Mouse (Mus musculus) heart, postnatal 25 days (tissue): ENCODE results near the gene Zfp637. TPM values are rescaled to one million over a fixed set of nuclear protein-coding genes. Genes with fewer than 3 reads are reported as not detected.

Source experiments
- total RNA-seq, 2 experiments: library from RNA; stranded (reverse); gene quantifications; 2 replicates each; pipeline ENCODE4 v1.2.3; 2021

The Zfp637 gene
- total RNA-seq, 2 experiments from 2014 or later, result 31.3 to 32.3 TPM

Other genes with a start within 250 kb of the Zfp637 start
- gene Zfp239, start 20.9 kb downstream of the Zfp637 start, total RNA-seq, result under 1 TPM; 0.16 to 0.25 TPM
- 100 to 1,000 TPM; 192 to 213 TPM for gene Hnrnpf, start 59.1 kb downstream of the Zfp637 start, total RNA-seq
- not detected for gene Fxyd4, start 96.5 kb downstream of the Zfp637 start, total RNA-seq
- under 1 TPM; 0.14 to 0.16 TPM for gene Rasgef1a, start 170.3 kb downstream of the Zfp637 start, total RNA-seq